Mouse (Mus musculus): ENCODE measurements around the gene Stat1. TPM values are rescaled to one million over a fixed set of nuclear protein-coding genes. Genes with fewer than 3 reads are reported as not detected.

Gene Stat1
- polyA plus RNA-seq, 1 experiment, result 40.8 TPM

GRCm38 (mm10) chr1:52182992-52183391 is 63.8 kb downstream of the Stat1 start:
- Histone ChIP-seq H3K27ac (ENCODE audit: insufficient read depth, low read depth, low read length) (no peak overlapping the region), H3K27me3 (replicated peaks; ENCODE audit: control insufficient read depth, insufficient read depth, low read length) (no peaks in the 10 kb centered on the region), H3K4me1 (ENCODE audit: control insufficient read depth, insufficient read depth, low read length) (no peaks in the 10 kb centered on the region), H3K4me3 (ENCODE audit: insufficient read depth, low read depth, low read length) (no peak overlapping the region), H3K36me3 (ENCODE audit: control insufficient read depth, insufficient read depth, low read length) (peaks cover 2% of the 10 kb centered on the region; the same call in 1 of the 2 replicates)
- DNase-seq, result no peak
- TF ChIP-seq POLR2A (IDR thresholded peaks at IDR 0.05; ENCODE audit: low read depth, low read length) (no peak), CTCF (conservative IDR thresholded peaks at IDR 0.05; ENCODE audit: insufficient read depth, insufficient read length, low read depth, low read length) (no peak)
- 92% methylated on average over 2 of the region's 2 CpGs for WGBS

Other genes starting within 250 kb of the Stat1 start
- gene Myo1b, start 203.4 kb upstream of the Stat1 start, polyA plus RNA-seq (2012; rRNA removed), result 5.8 and 5.9 TPM in 2 replicates
- gene Stat4, start 132.3 kb upstream of the Stat1 start, polyA plus RNA-seq (2012; rRNA removed), result 0.16 and 0.99 TPM in 2 replicates
- gene Gls, start 113.8 kb downstream of the Stat1 start, polyA plus RNA-seq (2012; rRNA removed), result 55.0 and 62.9 TPM in 2 replicates